Mouse (Mus musculus) embryonic fibroblast, embryonic 13.5 days (primary cell): ENCODE data around the gene Ube4b.

Experiments
- CTCF ChIP-seq: IDR thresholded peaks from 2 replicates; pipeline ENCODE4 v1.5.1; 2011; ENCODE audit warnings: mild to moderate bottlenecking, control low read depth, low read length, moderate library complexity, borderline replicate concordance; ENCODE audit not compliant: insufficient read depth
- POLR2A ChIP-seq: IDR thresholded peaks from 2 replicates; pipeline ENCODE4 v1.6.1; 2011; ENCODE audit warnings: low read depth, mild to moderate bottlenecking, control low read depth, low read length, moderate library complexity

DNA sequence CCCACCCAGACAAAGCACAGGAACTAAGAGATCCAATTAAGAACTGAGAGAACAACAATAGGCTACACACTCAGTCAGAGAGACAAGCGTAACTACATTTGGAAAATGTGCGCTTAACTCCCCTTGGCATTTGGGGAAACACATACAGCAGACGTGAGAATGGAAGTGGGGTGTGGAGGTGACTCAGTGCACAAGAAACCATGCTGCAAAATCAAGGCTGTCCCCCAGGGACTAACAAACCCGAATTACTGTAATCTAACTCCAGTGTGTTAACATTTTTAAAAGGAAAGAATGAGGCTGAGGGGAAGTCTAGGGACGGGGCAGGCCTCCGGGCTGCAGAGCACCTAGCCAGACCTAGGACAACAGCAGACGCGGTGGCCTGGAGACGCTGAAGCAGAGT is 52.6 kb downstream of the Ube4b start:
- no peak for TF ChIP-seq CTCF
- no peak for TF ChIP-seq POLR2A
